Mouse (Mus musculus) gastrocnemius, postnatal 10 days (tissue): ENCODE measurements around the gene St8sia4. TPM values are rescaled to one million over a fixed set of nuclear protein-coding genes. Genes with fewer than 3 reads are reported as not detected.

Source experiments
- DNase-seq: peaks from one replicate; pipeline ENCODE4 v3.0.0; 2021; ENCODE audit warnings: mixed read lengths
- long read RNA-seq, 2 experiments: library from polyadenylated mRNA; stranded (forward); transcript quantifications; one replicate each; pipeline ENCODE4 v2.0.0; 2021
- total RNA-seq, 2 experiments: library from RNA; stranded (reverse); gene quantifications; 2 replicates each; pipeline ENCODE4 v1.2.3; 2021

Gene St8sia4
- 1 to 10 TPM; 5.8 to 7.5 TPM for total RNA-seq
- long read RNA-seq, experiment 1, full-length matches to known transcripts = 4 of 5 reads
- long read RNA-seq, experiment 1, partial matches to known transcripts = 1 of 5 reads
- long read RNA-seq, experiment 1, other reads (novel, unspliced or antisense) = 0 of 5 reads
- long read RNA-seq, experiment 2, full-length matches to known transcripts = 2 of 5 reads
- long read RNA-seq, experiment 2, partial matches to known transcripts = 0 of 5 reads
- long read RNA-seq, experiment 2, other reads (novel, unspliced or antisense) = 3 of 5 reads

DNA sequence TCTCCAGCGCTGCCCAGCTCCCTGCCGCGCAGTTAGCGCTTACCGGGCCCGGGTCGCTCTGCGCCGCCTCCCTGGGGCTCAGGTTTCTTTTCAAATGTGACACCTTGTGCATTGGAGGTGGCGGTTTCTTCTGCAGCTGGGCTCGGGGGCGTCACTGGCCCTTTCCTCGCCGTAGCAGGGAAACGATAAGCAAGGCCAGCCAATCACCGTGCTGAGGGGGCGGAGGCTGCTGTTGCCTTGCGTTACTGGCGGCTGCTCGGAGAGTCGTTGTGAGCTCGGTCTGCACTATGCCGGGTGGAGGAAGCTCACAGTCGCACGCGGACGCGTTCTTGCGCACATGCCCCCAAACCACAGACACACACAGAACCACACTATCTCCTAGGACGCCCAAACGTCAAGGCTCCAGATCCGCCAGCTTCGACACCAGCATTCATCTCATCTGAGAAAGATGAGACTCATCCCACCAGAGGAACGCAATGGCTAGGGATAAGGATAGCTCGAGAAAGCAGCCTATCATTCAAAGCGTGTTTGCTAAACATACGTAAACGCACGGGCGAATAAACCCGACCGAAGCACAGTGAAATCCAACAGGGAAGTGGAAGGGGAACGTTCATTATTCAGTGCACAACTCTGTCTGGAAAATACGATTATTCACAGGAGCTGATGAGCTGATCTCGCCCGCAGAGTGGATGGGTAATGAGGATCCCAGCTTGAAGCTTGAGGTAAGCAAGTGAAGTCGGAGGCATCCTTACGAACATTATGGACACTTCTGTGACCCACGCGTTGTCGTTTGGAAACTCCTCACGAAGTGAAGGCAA, at the start of gene St8sia4:
St8sia4 (minus strand) TSS at position 137 of the 818 bp plus-strand sequence.
- peak; percentile 63 for DNase-seq

DNA sequence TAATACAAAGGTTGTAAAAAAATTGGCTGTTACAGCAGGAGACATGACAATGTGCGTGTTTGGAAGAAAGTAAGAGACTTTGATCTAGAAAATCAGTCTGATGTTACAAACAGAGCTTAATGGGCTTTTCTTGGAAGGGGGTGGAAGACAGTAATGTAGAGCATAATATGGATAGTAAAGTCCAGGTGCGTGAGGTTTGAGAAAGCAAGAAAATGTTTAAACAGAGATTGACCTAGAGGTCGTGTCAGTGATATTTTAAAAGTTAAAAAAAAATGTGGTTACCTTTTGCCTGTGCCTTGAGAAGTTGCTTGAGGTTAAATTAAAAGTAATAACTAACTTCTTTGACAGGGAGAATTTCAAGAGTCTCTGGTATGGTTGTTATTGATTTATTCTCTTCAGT, 41.8 kb upstream of the St8sia4 start:
- no peak for DNase-seq

DNA sequence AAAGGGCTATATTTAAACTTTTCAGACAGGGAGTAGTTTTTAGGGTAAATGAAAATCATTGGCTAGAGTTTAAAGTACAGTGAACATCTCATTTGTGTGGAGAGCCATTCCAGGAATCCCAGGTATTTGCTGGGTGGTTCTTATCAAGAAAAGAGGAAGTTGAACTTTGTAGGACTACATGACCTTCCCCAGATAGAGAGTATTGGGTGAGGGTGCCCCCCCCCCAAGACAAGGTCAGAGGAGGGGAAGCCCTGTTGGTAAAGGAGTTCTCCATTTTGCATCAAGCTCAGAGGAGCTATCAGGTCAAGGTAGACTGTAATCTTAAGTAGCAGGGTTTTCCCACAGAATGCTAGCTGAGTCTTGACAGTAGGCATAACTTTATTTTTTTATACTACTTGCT, 32.5 kb upstream of the St8sia4 start:
- no peak for DNase-seq

DNA sequence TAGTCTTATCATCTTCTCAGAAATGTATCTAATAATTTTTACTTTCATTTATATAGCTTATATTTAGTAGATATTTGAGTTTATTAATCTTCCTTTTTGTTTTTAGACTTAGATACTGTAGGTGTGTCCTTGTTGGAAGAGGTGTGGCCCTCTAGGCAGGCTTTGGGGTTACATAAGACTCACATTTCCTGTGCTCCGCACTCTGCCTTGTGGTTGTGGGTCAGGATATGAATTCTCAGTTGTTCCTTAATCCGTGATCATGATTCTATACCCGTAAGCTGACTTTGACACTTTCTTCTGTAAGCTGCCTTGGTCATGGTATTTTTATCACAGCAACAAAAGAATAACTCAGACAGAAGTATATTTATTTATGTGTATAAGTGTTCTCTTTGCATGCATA, 6.7 kb upstream of the St8sia4 start:
- DNase-seq = no peak

DNA sequence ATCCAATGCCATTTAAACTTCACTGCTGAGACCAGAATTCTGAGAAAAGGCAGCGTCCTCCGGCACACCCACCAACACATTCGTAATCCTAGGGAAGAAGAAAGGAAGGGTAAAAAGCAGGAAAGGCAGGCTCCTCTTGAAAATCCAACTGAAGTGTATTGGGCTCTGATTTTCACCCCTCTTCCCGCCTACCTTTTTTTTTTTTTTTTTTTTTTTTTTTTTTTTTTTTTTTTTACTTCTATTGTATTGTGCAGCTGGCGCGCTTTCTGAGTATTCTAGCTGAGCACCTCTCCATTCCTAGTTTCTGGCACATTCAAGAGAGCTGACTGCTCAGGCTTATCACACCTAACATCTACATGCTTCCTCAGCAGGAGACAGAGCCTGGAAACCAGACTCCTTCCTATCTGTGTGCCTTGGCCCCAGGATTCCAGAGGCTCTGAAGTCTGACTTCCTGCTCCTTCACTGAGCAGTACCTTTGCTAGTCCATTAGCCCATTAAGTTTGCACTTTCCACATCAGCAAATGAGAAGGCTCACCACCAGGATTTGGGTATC, 958 bp upstream of the St8sia4 start:
- DNase-seq = no peak

DNA sequence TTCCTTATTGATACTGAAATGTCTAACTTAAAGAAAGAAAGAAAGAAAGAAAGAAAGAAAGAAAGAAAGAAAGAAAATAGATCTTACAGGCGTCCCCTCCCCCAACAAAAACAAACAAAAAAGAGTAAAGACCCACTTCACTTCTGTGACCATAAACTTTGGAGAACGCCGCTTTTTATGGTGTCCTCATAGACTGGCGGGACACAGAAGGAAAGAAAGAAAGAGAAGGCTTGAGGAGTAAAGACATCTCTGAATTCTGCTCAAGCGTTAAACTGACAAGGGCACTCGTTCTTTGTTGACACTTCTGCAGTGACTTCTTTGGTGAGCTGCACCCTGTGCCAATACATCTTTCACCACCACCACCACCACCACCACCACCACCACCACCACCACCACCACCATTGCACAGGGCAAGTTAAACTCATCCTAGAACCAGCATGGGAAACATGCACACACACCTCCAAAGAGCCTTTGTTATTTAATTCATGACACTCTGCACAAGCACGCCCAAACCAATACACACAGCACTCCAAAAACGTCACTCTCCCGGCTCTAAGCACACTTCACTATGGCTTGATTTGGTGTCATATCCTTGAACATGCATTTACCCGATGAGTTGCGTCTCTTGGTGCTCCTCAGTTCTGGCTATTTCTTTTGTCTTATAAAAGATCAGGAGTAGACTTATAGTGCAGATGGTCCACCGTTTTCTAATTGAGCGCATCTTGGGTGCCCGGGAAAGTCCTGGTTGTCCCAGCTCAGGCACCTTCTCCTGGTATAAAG, 640 bp downstream of the St8sia4 start:
- DNase-seq = peak; percentile 3

DNA sequence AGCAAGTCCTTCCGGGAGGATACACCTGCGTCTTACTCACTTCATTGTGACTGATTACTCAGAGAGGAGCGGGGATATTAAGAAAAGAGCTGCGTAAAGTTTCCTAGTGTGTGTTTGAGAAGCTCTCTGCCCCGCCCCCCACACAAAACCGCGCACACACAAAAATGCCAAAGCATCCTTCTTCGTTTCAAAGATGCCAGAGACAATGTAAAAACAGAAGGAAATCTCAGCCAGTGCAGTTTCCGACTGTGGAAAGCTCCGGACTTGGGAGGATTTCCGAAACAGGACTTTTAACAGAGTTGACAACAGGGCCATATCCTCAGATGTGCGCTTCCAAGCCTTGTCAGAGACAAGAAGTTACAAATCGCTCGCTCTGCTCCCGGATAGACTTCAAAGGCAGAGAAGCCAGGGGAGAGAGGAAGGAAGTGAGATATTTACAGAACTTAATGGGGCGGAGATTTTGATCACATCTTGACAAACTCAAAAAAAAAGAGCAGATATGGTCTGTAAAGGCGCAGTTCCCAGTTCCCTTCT, 1.4 kb downstream of the St8sia4 start:
- DNase-seq = peak; percentile 5

DNA sequence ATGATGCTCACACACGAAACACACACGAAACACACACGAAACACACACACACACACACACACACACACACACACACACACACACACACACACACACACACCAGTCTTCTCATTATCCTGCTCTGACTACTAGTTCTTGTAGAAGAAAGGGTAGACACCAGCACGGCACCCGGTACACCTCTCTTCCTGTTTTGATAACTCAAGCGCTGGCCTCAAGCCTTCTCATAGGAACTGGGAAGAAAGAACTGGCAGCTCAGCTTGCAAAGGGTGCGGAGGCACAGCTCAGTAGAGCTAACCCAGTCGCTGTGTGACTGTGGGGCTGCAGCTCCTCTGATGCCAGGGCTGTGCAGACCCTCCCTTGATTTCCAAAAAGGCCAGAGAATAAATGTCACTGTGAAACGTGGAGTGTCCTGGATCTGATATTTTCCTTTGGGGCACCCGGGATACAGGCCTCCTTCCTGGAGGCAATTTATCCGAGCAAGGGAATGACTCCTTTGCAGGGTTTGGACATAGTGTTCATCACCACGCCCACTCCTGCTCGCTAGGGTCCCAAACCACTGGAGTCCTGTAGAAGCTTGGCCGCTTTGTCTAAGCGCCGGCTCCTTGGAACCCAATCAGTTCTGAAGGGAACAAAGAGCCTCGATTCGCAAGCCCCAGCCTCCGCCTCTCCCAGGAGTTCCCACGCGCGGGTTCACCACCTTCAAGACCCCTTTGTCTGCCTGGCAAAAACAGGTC, 2.2 kb downstream of the St8sia4 start:
- peak; percentile 4 for DNase-seq

DNA sequence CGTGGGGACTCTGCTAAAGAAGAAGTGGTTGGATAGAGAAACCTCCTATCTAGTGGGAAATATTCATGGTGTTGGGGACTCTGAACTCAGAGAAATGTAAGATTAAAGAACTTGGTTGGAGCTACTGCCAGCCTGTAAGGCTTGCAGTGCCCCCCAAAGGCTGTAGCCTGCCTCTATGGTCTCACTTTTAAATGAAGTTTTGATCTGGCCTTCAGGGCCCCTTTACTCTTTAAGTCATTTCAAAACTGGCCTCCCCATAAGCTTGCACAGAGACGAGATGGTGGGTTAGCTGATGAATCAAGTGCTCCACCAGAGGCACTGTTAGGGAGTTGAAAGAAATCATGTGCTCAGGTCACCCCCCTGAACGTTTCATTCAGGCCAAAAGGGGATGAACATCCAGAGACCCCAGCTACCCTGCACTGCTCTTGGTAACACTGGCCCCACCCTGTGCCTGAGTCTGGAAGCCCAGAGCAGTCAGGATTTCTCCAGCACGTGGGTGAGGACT, 3.0 kb downstream of the St8sia4 start:
- no peak for DNase-seq

DNA sequence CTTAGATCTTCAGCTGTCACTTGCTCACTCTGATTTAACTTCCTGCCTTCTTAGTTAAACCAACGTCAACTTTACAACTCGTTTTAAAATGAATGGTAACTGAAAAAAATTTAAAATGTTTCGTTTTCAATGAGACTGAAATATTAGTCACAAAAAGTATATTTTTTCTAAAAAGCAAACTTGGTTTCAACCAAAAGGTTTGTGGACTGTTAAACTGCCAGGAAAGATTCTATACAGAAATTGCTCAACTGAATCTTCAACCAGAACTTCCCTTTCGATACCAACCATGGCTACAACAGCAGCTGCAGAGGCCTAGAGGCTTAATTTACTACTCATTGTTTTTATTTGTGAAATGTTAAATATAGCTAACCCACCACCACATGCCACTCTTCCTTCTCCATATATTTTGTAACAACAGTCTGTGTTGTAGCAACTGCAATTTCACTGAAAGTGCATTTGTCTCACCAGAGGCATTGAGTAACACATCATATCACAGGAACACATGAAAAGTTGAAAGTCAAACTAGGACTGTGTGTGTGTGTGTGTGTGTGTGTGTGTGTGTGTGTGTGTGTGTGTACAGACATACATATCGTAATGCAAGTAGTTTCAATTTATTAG, 10.2 kb downstream of the St8sia4 start:
- no peak for DNase-seq

DNA sequence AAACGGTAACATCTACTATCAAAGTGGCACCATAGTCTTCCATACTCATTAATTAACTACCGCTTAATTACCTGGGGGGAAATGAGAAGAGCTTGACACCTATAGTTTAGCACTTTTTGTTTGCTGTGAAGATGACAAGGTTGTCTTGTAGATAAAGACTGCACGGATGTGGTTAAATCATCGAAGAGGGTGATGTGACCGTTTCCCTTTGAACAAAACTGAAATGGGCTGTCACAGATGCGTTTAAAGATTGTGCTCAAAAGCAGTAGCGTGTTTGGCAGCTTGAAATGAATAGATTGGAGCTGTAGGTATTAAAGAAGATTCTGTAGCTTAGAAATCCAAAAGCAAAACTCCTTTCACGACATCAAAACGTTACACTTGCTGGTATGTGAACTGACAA, 11.8 kb downstream of the St8sia4 start:
- no peak for DNase-seq

DNA sequence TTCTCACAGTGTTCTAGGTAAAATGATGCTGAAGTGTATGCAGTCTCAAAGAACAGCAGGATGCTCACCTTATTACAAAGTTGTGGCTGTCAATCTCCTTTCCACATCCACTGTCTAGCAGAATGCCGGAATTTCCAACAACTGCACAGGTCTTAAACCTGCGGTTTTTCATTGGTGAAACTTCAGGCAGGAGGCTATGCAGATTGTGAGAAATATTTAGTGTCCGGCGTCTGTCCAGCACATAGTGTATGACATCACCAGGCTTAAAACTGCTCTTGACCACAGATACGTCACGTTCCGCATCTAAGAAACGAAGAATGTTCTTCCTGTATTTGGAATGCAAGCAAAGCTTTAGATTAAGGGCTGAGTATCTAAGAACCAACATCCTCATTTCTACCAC, 13.9 kb downstream of the St8sia4 start:
- DNase-seq = no peak

DNA sequence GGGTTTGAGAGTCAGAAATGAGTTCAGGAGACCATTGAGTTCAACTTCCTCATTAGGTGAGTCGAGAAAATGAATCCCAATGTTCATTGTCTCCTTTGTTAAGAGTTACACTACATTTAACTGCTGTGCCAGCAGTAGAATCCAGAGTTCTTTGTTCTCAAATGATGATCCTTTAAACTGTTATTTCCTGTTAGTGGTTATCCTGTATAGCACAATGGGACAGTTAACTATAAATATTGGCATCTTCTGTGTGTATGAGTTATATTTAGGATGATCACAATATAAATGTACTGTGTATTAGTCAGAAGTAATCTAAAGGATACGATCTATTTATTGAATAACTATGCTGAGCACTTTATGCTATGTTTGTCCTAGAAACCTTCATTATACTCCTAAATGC, 23.1 kb downstream of the St8sia4 start:
- no peak for DNase-seq

DNA sequence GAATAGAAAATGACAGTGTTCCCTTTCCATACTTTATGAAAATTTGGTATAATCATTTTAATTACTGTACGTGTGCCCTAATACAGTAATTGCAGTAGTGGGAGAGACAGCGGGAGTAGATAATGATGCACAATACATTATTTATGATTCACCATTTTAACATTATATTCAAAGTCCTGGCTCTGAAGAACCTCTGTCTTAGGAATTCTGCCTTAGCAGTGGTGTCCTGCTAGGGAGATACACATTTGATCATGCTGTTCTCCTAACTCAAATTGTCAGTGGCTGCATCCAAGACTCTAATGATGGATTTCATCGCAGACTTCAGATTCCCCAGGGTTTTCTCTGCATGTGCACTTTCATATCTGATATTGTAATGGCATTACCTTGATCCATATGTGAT, 28.4 kb downstream of the St8sia4 start:
- no peak for DNase-seq

DNA sequence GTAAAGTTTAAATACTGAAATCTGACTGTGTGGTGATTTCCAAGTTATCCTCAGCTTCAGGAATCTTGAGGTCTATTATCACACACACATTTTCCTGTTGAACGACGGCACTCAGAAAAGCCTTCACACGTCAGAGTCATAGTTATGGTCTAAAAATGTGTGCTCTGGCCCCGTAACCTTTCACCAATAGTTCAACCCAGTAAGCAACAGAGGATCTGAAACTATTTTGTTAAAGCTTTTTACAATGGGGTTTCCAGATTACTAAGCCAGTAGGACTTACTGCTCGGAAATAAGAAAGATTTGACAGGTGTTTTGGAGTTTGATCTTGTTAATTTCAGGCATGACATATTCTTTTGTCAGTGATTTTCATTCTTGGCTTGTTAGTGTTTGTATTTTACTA, 43.0 kb downstream of the St8sia4 start:
- no peak for DNase-seq

DNA sequence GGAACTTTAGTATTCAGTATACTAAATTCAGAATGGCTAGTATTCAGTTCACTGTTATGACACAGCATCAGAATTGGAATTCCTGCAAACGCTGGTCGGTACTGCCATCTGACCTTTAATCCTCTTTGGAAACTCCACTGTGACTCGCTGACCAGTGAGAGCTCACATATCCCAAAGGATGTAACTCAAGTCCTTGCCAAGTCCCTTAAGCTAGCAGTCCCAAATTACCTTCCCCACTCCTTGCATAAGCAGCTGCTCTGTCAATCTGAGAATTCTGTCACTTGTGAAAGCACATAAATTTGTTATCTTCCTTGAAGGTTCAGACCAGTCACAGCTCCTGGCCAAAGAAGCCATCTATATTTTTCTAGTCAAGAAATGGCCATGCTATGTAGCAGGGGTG, 48.7 kb downstream of the St8sia4 start:
- DNase-seq = no peak

DNA sequence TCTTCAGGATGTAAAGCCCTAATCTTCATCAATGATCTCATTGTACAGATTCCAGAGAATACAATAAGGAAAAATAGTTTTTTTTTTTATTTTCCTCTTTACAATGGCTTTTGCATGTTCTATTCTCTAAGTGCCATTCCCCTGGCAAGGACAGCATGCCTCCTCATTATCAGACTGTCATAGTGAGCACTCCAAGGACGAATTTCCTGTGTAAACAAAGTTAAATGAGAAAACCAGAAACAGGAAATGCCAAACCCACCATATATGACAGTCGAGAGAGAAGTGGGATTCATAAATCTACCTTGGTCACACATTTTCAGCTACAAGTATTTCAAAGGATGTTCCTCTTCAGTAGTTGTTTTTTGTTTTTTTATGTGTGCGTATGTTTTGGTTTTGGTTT, 49.2 kb downstream of the St8sia4 start:
- DNase-seq = no peak

DNA sequence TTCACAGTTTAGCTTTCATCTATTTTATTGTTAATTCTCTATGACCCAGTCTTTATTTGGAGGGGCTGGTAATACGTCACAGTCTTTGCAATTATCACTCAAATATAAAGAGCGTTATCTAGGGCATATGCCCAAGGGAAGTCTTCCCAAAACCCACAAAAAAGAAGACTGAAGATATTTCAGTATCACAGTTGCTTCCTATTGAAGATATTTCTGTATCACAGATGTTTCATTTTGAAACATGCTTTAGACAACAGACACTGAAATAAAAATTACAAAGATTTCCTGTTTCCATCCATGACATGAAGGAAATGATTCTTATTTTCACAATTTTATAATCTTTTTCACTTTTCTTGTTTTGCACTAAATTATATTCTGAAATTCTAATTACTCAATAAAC, 57.4 kb downstream of the St8sia4 start:
- no peak for DNase-seq

DNA sequence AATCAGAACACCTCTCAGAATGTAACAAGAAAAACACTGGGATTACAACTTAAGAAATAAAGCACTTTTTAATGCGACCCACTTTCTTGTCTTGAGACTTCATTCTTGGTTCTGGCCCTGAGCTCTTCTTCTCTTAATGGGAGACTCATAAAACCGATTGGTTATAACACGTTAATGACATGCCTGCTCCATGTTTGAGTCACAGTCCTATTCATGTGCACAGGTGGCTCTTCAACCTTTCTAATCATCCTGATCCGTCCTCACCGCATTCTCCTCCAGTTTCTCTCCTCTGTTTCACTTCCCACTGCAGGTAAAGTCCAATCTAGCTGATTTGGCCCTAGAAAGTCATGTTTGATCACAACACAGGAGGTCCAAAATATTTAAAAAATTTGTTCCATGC, 58.3 kb downstream of the St8sia4 start:
- no peak for DNase-seq

DNA sequence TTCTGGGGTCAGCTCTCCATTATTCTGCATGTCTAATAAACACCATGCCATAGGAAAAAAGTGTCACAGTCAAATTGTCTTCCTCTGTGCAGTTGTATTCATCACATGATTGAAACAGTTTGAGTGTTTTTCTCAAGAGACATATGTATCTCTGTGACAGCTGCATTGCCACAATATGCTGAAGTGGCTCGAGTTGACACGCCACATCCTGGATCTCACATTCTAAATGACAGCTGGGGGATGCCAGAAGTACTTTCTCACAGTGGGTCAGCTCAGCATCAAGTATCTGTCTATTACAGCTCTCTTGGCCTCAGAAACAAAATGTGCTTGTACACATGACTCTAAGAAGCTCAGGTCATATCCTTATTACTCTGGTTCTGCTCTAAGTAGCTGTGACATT, 61.9 kb downstream of the St8sia4 start:
- DNase-seq = no peak

DNA sequence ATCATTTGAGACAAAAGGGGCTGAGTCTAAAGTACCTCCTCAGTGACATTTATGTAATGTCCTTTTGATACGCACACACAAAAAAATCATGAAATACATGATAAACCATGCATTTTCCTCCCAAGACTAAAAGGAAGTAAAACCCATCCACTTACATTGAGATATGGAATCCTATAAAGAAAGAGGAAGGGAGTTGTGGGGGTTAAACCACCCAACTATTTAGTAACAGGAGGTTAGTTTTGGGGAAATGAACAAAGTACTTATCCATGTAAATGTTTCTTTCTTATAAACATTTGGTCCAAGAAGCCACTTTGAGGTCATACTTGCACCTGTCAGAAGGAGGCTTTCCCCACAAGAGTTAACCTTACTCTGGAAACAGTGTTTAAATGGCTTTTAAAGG, 69.3 kb downstream of the St8sia4 start:
- DNase-seq = no peak
